Mouse (Mus musculus): ENCODE results near the gene Tmem63c.

DNA sequence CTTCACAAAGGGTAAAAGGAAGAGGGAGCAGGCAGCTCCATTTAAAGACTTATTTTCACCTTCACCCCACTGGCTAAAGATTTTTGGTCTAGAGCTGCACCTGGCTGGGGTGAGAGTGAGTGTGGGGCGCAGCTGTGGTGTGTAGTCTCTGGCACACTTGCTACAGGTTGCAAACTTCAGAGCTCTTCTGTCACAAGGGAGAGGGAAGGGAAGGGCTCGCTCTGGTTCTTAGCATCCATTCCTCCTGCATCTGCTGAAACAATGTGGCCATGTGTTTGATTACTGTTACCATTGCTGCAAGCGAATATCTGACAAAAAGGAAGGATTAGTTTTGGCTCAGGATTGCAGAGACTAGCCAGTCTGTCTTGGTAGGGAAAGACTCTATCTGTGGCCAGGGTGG is 2.3 kb downstream of the Tmem63c start:
- TF ChIP-seq GATA1 (IDR thresholded peaks at IDR 0.05; ENCODE audit: borderline replicate concordance, low read length) (no peak), GATA2 (IDR thresholded peaks at IDR 0.05; ENCODE audit: borderline replicate concordance, low read depth, low read length) (no peak), CTCF (IDR thresholded peaks at IDR 0.05; ENCODE audit: low read depth, low read length) (no peak)

All from G1E (cell line).